Comparison of ENCODE assay signal across 7 mouse cellular contexts in the genomic region with DNA sequence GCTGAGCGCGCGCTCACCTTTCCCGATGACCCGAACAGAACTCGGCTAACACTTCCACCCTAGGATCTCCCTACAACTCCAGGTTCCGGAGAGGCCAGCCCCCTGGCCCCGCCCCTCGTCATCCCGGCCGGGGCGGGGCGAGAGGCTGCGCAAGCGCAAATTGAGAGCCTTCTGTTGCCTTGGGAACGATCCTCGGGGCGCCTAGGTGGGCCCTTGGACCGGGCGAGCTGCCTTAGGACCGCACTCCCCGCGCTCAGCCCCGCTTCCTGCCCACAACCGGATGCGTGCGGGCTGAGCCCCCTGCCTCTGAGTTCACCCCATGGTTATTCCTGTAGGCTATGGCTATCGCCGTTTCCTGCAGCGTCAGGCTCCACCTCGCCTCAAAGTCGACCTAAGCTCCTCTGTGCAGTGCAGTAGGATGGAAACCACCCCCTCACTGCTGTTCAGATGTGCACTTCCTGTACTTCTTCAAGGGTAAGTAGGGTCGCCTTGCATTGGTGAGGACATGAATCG. TPM values are rescaled to one million over a fixed set of nuclear protein-coding genes. Genes with fewer than 3 reads are reported as not detected.
DNase-seq lines count a peak whose midpoint lies in the region; ATAC-seq lines count a peak whose summit lies in the region.

Pigx (minus strand) TSS at position 103 of the 513 bp plus-strand sequence.
Cep19 (plus strand) TSS at position 163 of the 513 bp plus-strand sequence.

- H3K36me3 ChIP-seq in limb, embryonic 10.5 days: peaks cover 43% of the 10 kb centered on the region
- H3K36me3 ChIP-seq in midbrain, embryonic 13.5 days: peaks cover 33% of the 10 kb centered on the region

- H3K27ac ChIP-seq in limb, embryonic 10.5 days: peak within 1 kb of the TSS; percentile 96
- H3K27ac ChIP-seq in midbrain, embryonic 13.5 days: peak within 1 kb of the TSS; percentile 85

- H3K9ac ChIP-seq in midbrain, embryonic 13.5 days (replicated peaks): peak within 1 kb of the TSS; percentile 90

- peak within 1 kb of the TSS; percentile 71 for H3K4me2 ChIP-seq in midbrain, embryonic 13.5 days (replicated peaks)

- H3K27me3 ChIP-seq in limb, embryonic 10.5 days (ENCODE audit: low read depth, poor library complexity, severe bottlenecking): no peaks in the 10 kb centered on the region
- H3K27me3 ChIP-seq in midbrain, embryonic 13.5 days: no peaks in the 10 kb centered on the region

- under 1% methylated on average over 34 of the region's 34 CpGs for WGBS in limb, embryonic 10.5 days
- WGBS in midbrain, embryonic 13.5 days: under 1% methylated on average over 34 of the region's 34 CpGs

- peak within 1 kb of the TSS; percentile 92 for H3K4me3 ChIP-seq in limb, embryonic 10.5 days
- H3K4me3 ChIP-seq in midbrain, embryonic 13.5 days (replicated peaks): peak within 1 kb of the TSS; percentile 81

- DNase-seq in adrenal gland, adult 8-10 months: peak; percentile 88
- DNase-seq in embryo, embryonic 9.5 days (ENCODE audit: extremely low spot score): peak; percentile 96
- peak; percentile 95 for DNase-seq in kidney, adult 11 months
- peak; percentile 94 for DNase-seq in limb, embryonic 10.5 days (ENCODE audit: low spot score)
- DNase-seq in spleen, adult 12 weeks (ENCODE audit: low spot score): peak; percentile 87

- peaks cover 15% of the 10 kb centered on the region for H3K4me1 ChIP-seq in limb, embryonic 10.5 days
- peaks cover 20% of the 10 kb centered on the region for H3K4me1 ChIP-seq in midbrain, embryonic 13.5 days (replicated peaks)

- no peaks in the 10 kb centered on the region for H3K9me3 ChIP-seq in limb, embryonic 10.5 days (replicated peaks)
- no peaks in the 10 kb centered on the region for H3K9me3 ChIP-seq in midbrain, embryonic 13.5 days

- peak; percentile 85 for ATAC-seq in granulocyte monocyte progenitor cell, adult 5-6 weeks (replicated peaks; ENCODE audit: poor library complexity, severe bottlenecking)
- ATAC-seq in midbrain, embryonic 13.5 days: peak; percentile 98

RNA-seq across cellular contexts. Expression of gene Pigx, which starts in this region (rescaled TPM):
- total RNA-seq in adrenal gland, adult 8-10 months (2022): 10 to 100 TPM; 25.3 to 39.8 (median 33.4) TPM
- 84.7 and 88.8 TPM in 2 replicates for total RNA-seq in granulocyte monocyte progenitor cell, adult 5-6 weeks (2014; fragmentation: Nextera tagmentation)
- 46.6 and 75.6 TPM in 2 replicates for total RNA-seq in granulocyte monocyte progenitor cell, adult 5-6 weeks (2017)
- polyA plus RNA-seq in limb, embryonic 10.5 days (2016; fragmentation: Nextera tagmentation; extraction: Ambion mirVana): 147 and 150 TPM in 2 replicates
- polyA plus RNA-seq in midbrain, embryonic 13.5 days (2015; fragmentation: Nextera tagmentation; extraction: Ambion mirVana): 149 and 153 TPM in 2 replicates

RNA-seq across cellular contexts. Expression of gene Cep19, which starts in this region (rescaled TPM):
- 10 to 100 TPM; 10.3 to 19.0 (median 14.6) TPM for total RNA-seq in adrenal gland, adult 8-10 months (2022)
- total RNA-seq in granulocyte monocyte progenitor cell, adult 5-6 weeks (2014; fragmentation: Nextera tagmentation): 9.9 and 18.8 TPM in 2 replicates
- total RNA-seq in granulocyte monocyte progenitor cell, adult 5-6 weeks (2017): 27.0 and 36.8 TPM in 2 replicates
- polyA plus RNA-seq in limb, embryonic 10.5 days (2016; fragmentation: Nextera tagmentation; extraction: Ambion mirVana): 36.6 and 39.5 TPM in 2 replicates
- polyA plus RNA-seq in midbrain, embryonic 13.5 days (2015; fragmentation: Nextera tagmentation; extraction: Ambion mirVana): 45.6 and 46.9 TPM in 2 replicates

Comparison
In these comparisons a context has a peak if more than half of its experiments do, and no peak if none do; other contexts are left out.
1. Peak in every context shown above with its lines: DNase-seq, ATAC-seq, H3K4me3 ChIP-seq and H3K27ac ChIP-seq.